Mouse (Mus musculus): ENCODE data around the gene Eprs. TPM values are rescaled to one million over a fixed set of nuclear protein-coding genes. Genes with fewer than 3 reads are reported as not detected.
A peak's percentile ranks its signal among the peaks of the same experiment; 100 is the strongest.
"Not testable (repeated sequence)": the region's sequence is repeated elsewhere in the genome, so short reads cannot be mapped to it uniquely, and the experiment has no call there.

Gene Eprs
- total RNA-seq (2017), result 236 and 247 TPM in 2 replicates

GRCm38 (mm10) chr1:185362677-185363520 is at the start of gene Eprs:
TSS of gene Eprs (plus strand) at chr1:185363044.
- peak; percentile 91 for ATAC-seq (replicated peaks; ENCODE audit: low read depth, poor library complexity, severe bottlenecking)

DNA sequence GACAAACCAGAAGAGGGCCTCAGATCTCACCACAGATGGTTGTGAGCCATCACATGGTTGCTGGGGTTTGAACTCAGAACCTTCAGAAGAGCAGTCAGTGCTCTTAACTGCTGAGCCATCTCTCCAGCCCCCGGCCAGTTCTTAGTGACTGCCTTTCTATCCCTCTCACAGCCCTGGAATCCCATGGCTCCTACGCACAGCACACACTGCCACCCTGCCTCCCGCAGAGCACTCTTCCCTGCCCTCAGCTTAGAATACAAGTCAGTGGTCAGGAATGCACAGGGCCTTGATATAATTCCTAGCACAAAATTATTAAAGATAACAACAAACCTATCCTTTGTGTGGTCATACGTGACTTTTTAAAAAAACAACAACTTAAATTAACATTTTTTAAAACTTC is 48.3 kb upstream of the Eprs start:
- ATAC-seq (replicated peaks; ENCODE audit: low read depth, poor library complexity, severe bottlenecking), result no peak

GRCm38 (mm10) chr1:185315846-185316568 is 46.8 kb upstream of the Eprs start:
- no peak for ATAC-seq (replicated peaks; ENCODE audit: low read depth, poor library complexity, severe bottlenecking)

- not testable (repeated sequence) for ATAC-seq (replicated peaks; ENCODE audit: low read depth, poor library complexity, severe bottlenecking)
Measured at GRCm38 (mm10) chr1:185327754-185328345, 35.0 kb upstream of the Eprs start.

DNA sequence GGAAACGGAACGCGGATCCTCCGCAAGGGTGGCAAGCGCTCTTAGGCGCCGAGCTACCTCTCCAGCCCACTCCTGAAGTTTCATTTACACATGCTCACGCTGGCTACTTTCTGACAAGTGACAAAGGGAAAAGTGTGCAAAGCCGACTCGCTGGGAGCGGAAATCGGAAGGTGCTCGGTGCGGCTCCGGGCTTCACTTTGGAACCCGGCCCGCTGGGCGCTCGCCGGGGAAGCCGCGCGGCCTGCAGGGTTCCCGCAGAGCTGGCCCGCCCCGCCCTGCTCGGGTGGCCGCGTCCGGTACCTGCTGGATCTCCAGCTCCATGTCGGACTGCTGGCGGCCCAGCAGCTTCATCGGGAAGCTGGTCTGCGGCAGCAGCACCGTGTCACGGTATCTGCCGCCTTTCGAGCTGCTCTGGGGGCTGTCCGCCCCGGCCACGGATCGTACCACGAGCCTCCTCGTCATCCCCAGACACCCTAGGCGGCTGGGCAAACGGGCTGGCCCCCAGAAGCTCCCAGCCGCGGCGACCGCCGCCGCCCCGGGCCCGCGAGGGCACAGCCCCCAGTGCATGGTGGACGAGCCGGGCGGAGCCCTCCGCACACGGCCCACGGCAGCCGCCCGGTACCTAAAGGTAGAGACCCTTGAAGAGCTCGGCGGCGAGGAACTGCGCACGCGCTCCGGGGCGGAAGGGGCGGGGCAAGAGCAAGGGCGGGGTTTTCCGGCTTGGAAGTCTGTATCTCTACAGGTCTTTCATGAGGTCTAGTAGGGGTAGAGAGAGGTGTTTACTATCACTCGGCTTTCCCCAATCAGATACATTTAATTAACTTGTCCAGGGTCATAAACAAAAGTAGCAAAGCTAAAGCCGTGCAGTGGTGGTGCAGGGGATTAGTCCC is 33.9 kb upstream of the Eprs start, which contains the start of gene Iars2:
Gene Iars2 (minus strand): TSS at position 676 of the 890 bp plus-strand sequence.
- ATAC-seq (replicated peaks; ENCODE audit: low read depth, poor library complexity, severe bottlenecking), result peak; percentile 72

DNA sequence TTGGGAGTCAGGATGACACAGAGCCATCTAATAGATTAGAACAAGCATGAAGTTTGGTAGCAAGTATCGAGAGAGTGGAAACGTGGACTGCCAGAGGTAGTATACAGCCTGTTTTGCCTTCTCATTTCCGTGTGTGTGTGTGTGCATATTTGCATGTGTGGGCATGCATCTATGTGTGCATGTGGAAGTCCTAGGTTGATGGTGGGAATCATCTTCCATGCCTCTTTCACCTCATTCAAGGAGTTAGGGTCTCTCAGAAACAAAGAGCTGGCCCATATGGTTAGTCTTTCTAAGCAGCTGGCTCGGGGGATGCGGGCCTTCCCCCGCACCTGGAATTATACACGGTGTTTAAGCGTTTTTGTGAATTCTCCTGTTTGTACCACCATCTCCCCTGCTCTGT is 33.0 kb upstream of the Eprs start:
- ATAC-seq (replicated peaks; ENCODE audit: low read depth, poor library complexity, severe bottlenecking), result no peak

GRCm38 (mm10) chr1:185331364-185331763 is 31.5 kb upstream of the Eprs start:
- no peak for ATAC-seq (replicated peaks; ENCODE audit: low read depth, poor library complexity, severe bottlenecking)

- peak; percentile 73 for ATAC-seq (replicated peaks; ENCODE audit: low read depth, poor library complexity, severe bottlenecking)
Measured at GRCm38 (mm10) chr1:185331983-185332430, 30.8 kb upstream of the Eprs start, which contains the start of gene Bpnt1. TSS of gene Bpnt1 (plus strand) at chr1:185332149.

DNA sequence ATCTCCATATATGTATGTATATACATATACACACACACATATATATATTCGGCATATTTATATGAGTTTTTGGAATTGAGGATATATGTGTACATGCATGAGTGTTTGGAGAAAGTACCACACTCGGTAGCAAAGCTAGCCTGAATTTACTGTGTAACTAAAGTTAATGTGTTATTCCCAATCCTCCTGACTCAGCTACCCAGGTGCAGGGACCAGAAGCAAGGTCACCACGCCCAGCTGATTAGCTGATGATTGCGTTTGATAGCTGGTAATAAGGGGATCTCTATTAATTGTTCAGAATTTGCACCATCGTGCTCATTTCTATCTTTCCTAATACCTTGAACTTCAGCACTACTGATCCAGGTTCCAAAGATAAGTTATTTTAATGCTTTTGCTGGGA is 29.2 kb upstream of the Eprs start:
- ATAC-seq (replicated peaks; ENCODE audit: low read depth, poor library complexity, severe bottlenecking), result no peak

GRCm38 (mm10) chr1:185334136-185334535 is 28.7 kb upstream of the Eprs start:
- ATAC-seq (replicated peaks; ENCODE audit: low read depth, poor library complexity, severe bottlenecking), result no peak

- no peak for ATAC-seq (replicated peaks; ENCODE audit: low read depth, poor library complexity, severe bottlenecking)
Measured at GRCm38 (mm10) chr1:185335231-185335765, 27.5 kb upstream of the Eprs start.

DNA sequence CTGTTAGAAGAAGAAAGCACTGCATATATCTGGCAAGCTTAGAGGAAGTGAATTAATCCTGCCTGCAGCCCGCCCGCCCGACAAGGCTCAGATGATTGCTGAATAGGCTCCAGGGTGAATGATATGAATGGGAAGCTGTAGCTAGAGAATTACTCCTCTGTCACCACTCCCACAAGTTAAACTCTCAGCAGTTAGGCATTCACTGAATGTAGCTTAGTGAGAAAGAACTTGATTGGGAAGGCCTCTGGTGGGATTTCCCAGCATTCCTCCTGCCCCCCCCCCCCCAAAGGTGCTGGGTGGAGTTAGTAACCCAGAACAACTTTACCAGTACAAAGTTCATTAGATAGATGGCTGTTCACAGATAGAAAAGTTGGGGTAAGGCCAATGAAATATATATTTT is 26.3 kb upstream of the Eprs start:
- no peak for ATAC-seq (replicated peaks; ENCODE audit: low read depth, poor library complexity, severe bottlenecking)

- no peak for ATAC-seq (replicated peaks; ENCODE audit: low read depth, poor library complexity, severe bottlenecking)
Measured at GRCm38 (mm10) chr1:185342441-185342840, 20.4 kb upstream of the Eprs start.

GRCm38 (mm10) chr1:185343422-185343821 is 19.4 kb upstream of the Eprs start:
- ATAC-seq (replicated peaks; ENCODE audit: low read depth, poor library complexity, severe bottlenecking), result no peak; the same call in 1 of the 2 replicates

DNA sequence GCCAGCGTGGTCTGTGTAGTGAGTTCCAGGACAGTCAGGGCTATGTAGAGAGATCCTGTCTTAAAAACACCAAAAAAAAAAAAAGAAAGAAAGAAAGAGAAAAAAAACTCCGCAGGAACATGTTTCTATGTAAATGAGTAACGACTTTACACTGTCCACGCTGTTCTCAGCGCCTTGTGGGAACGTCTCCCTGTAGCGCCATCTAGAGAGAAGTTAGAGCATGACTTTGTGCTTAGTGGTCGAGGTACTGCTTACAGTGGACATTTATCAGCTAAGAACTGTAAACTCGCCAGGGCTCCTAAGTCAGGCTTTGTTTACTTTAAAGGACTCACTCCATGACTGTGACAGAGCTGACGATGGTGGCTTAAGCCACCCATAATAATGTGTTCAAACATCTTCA is 16.7 kb upstream of the Eprs start:
- ATAC-seq (replicated peaks; ENCODE audit: low read depth, poor library complexity, severe bottlenecking), result peak; percentile 58; the same call in 1 of the 2 replicates

GRCm38 (mm10) chr1:185349741-185350140 is 13.1 kb upstream of the Eprs start:
- no peak for ATAC-seq (replicated peaks; ENCODE audit: low read depth, poor library complexity, severe bottlenecking)

DNA sequence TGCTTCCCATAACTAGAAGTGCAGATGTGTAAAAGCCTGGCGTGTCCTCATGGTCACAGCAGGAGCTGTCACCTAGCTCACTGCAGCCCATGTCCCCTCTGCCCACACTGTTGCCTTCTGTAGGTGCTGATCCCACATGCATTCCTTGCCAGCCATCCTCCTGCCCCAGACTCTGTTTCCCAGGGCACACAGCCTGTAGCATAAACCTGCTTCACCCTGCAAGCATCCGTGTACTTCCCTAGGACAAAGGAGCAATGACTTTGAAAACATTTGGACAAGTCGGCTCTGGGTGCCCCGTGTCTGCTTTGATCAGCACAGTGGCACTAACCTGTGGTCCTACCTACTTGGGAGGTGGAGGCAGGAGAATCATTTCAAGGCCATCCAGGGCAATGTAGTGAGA is 12.2 kb upstream of the Eprs start:
- no peak for ATAC-seq (replicated peaks; ENCODE audit: low read depth, poor library complexity, severe bottlenecking)

GRCm38 (mm10) chr1:185352151-185352550 is 10.7 kb upstream of the Eprs start:
- ATAC-seq (replicated peaks; ENCODE audit: low read depth, poor library complexity, severe bottlenecking), result peak; percentile 95

- no peak for ATAC-seq (replicated peaks; ENCODE audit: low read depth, poor library complexity, severe bottlenecking)
Measured at GRCm38 (mm10) chr1:185353351-185353750, 9.5 kb upstream of the Eprs start.
